Mouse (Mus musculus) brain, embryonic 14.5 days (tissue): ENCODE measurements at regions not wholly inside any gene's neighbourhood (a gene's known extent, or its start where the extent isn't known, plus 50 kb on each side); places are given as distances from the start of the nearest gene placed in this dataset.

Experiments
- DNase-seq: peaks from one replicate; pipeline ENCODE4 v3.0.0-alpha.2; 2011; ENCODE audit warnings: low read depth
- CTCF ChIP-seq: fragments of 200-500 bp; IDR thresholded peaks from 2 replicates; pipeline ENCODE4 v1.5.1; 2012; ENCODE audit warnings: inconsistent platforms, mild to moderate bottlenecking, moderate library complexity, borderline replicate concordance; ENCODE audit not compliant: insufficient read depth, insufficient read length; ENCODE audit errors: extremely low read depth
- POLR2A ChIP-seq: fragments of 200-500 bp; IDR thresholded peaks from 2 replicates; pipeline ENCODE4 v1.6.1; 2012; ENCODE audit warnings: mild to moderate bottlenecking, inconsistent platforms, borderline replicate concordance; ENCODE audit not compliant: poor library complexity, insufficient read depth, insufficient read length, severe bottlenecking; ENCODE audit errors: extremely low read depth

GRCm38 (mm10) chr6:140368354-140369069, 55.3 kb upstream of the Plekha5 start:
- TF ChIP-seq CTCF (no peak), POLR2A (no peak)
- peak; percentile 39 for DNase-seq

DNA sequence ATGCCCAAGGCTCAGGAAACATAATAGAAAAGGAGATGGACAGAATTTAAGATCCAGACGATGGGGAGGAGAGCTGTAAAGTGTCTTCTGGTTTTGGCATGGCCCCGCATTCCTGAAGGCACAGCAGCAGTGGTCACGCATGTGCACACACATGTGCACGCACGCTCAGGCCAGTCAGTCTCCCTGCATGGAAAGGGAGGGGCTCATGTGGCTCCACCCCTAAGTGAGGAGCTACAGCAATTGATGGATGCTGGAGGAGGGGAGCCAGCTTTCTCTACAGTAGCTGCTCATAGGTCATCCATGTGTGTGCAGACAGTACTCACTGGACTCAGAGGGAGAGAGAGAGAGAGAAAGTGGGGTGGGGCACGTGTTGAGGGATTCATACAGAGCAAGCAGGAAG, 56.6 kb upstream of the Plekha5 start:
- TF ChIP-seq POLR2A: no peak
- no peak for TF ChIP-seq CTCF
- DNase-seq: no peak

- no peak for DNase-seq
- TF ChIP-seq CTCF (no peak), POLR2A (no peak)
Observed at GRCm38 (mm10) chr6:140366791-140367190, 57.1 kb upstream of the Plekha5 start.

DNA sequence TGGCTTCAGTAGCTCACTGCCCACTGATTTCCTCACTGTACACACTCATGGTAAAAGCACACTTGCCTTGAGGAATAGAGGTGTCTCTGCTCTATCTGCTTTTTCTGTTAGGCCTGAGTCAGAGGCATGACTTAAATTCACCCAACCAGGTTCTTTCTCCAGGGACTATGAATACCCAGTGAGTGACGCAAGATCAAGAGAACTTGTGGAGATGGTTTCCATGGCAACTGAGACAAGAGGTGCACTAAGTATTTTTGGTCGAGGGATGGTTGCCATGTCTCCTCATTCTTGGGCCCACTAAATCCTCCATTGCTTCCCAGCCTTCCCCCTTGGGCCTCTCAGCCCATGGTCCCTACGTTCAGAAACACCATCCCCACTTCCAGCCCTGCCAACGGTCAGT, 62.9 kb upstream of the Plekha5 start:
- TF ChIP-seq CTCF: no peak
- no peak for TF ChIP-seq POLR2A
- DNase-seq: no peak

GRCm38 (mm10) chr6:140357901-140358300, 66.0 kb upstream of the Plekha5 start:
- no peak for DNase-seq
- TF ChIP-seq CTCF (no peak), POLR2A (no peak)

DNA sequence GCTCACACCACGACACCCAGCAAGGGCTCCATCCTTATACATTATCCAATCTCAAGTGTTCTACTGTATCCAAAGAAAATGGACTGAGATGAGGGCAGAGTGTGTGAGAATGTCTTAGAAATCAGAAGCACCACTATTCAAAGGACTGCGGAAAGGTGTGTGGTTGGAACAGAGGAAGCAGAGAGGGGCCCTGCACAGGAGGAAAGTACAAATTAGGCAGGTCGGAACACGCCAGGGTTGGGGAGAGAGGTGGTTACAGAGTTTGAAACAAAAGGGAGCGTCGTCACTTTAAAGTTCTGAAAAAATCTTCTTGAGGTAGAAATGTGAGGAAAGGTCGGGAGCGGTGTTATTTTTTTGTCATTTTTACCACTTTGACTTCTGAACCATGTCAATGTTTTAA, 66.6 kb upstream of the Plekha5 start:
- TF ChIP-seq POLR2A (no peak), CTCF (no peak)

DNA sequence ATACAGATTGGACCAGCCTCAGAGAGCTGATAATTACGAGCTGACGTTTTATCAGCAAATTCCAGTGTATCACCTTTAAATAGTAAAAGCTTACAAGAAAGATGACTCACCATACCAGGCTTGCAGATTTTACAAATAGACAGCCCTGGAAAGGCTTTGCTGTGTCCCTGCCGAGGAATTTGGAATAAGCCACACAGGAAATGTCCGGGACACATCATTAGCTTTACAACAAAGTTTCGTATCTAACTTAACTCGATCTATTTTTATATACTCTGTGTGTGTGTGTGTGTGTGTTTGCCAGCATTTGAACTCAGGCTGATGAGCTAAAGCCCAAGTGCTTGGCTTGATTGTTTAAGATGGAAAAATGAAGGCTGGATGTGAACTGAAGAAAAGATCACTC, 69.8 kb upstream of the Plekha5 start:
- DNase-seq: no peak
- no peak for TF ChIP-seq CTCF
- no peak for TF ChIP-seq POLR2A

More for the DNA sequence above, 66.6 kb upstream of the Plekha5 start:
- no peak for DNase-seq

- DNase-seq: no peak
- TF ChIP-seq POLR2A (no peak), CTCF (no peak)
Observed at GRCm38 (mm10) chr6:140353610-140354009, 70.2 kb upstream of the Plekha5 start.

GRCm38 (mm10) chr6:140351365-140352095, 72.3 kb upstream of the Plekha5 start:
- DNase-seq: no peak
- TF ChIP-seq POLR2A (no peak), CTCF (no peak)

GRCm38 (mm10) chr6:140348578-140348977, 75.3 kb upstream of the Plekha5 start:
- TF ChIP-seq CTCF (no peak), POLR2A (no peak)
- DNase-seq: no peak

GRCm38 (mm10) chr6:140346929-140347328, 76.9 kb upstream of the Plekha5 start:
- no peak for TF ChIP-seq POLR2A
- TF ChIP-seq CTCF: no peak
- no peak for DNase-seq

DNA sequence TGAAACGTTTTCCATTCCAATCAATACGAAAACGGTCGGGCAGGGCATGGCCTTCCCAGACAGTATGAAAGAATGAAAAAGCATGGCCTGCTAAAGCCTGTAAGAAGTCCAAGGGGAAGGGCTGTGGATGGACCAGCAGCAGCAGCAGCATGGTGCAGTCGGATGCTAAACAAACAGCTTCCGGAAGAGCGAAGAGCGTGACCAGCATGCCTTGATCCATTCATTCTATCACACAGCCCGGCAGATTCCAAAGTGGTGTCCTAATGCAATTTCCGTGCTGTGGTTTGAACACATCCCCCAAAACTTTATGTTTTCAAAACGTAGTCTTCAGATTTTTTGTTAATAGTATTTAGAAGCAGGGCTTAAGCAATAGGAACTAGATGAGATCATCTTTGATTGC, 80.2 kb upstream of the Plekha5 start:
- DNase-seq: no peak
- TF ChIP-seq CTCF (no peak), POLR2A (no peak)
